Mouse (Mus musculus) adrenal gland, postnatal 0 days (tissue): ENCODE results near the gene Tas2r143. TPM values are rescaled to one million over a fixed set of nuclear protein-coding genes. Genes with fewer than 3 reads are reported as not detected.

Source experiments
- polyA plus RNA-seq: library from polyadenylated mRNA; unstranded; fragments of >200 nt; fragmentation: Nextera tagmentation; extraction: Ambion mirVana; gene quantifications from 2 replicates; pipeline ENCODE4 v1.2.1, GENCODE M21; 2015

The Tas2r143 gene
- polyA plus RNA-seq: not detected in 2 replicates

DNA sequence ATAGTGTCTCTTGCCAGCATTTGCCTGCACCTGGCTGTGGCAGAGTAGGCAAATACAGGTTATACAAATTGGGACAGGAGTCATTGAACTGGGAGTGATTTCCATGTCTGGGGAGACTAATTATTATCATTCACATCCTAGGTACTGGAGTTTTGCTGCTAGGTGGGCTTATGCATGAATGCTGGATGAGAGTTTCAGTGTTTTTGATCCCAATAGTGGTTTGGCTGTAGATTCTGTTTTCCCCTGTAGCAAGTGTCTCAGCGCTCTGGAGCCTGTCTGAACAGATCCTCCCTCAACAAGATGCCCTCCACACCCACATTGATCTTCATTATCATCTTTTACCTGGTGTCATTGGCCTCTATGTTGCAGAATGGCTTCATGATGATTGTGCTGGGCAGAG lies at the start of gene Tas2r143:
Gene Tas2r143 (plus strand): TSS at position 301 of the 400 bp plus-strand sequence.

GRCm38 (mm10) chr6:42372816-42373547 lies 27.1 kb upstream of the Tas2r143 start, which contains the start of gene Epha1:
Gene Epha1 (minus strand): TSS chr6:42373268.

GRCm38 (mm10) chr6:42405134-42405533 lies 5.1 kb downstream of the Tas2r143 start, which contains the start of gene Tas2r135:
Gene Tas2r135 (plus strand): TSS chr6:42405434.

GRCm38 (mm10) chr6:42434446-42434845 lies 34.4 kb downstream of the Tas2r143 start, which contains the start of gene Tas2r126:
Gene Tas2r126 (plus strand): TSS chr6:42434535.

Other genes starting within 250 kb of the Tas2r143 start
- not detected in 2 replicates for gene Tas2r144, start 184.9 kb upstream of the Tas2r143 start, polyA plus RNA-seq
- gene Gstk1, start 154.3 kb upstream of the Tas2r143 start, polyA plus RNA-seq: 69.9 and 129 TPM in 2 replicates
- 0.30 and 0.54 TPM in 2 replicates for gene Tmem139, start 138.3 kb upstream of the Tas2r143 start, polyA plus RNA-seq
- 12.3 and 19.0 TPM in 2 replicates for gene Casp2, start 135.3 kb upstream of the Tas2r143 start, polyA plus RNA-seq
- 0.14 TPM in 1 of 2 replicates, not detected in the other for gene Clcn1, start 113.6 kb upstream of the Tas2r143 start, polyA plus RNA-seq
- 0.35 and 0.96 TPM in 2 replicates for gene Fam131b, start 75.6 kb upstream of the Tas2r143 start, polyA plus RNA-seq
- 103 and 107 TPM in 2 replicates for gene Zyx, start 50.6 kb upstream of the Tas2r143 start, polyA plus RNA-seq
- 1.5 TPM in 2 replicates for gene Epha1, start 27.0 kb upstream of the Tas2r143 start, polyA plus RNA-seq
- not detected in 2 replicates for gene Tas2r135, start 5.2 kb downstream of the Tas2r143 start, polyA plus RNA-seq
- 0.15 TPM in 1 of 2 replicates, not detected in the other for gene Tas2r126, start 34.3 kb downstream of the Tas2r143 start, polyA plus RNA-seq
- not detected in 2 replicates for gene Olfr458, start 65.0 kb downstream of the Tas2r143 start, polyA plus RNA-seq
- gene Olfr457, start 76.1 kb downstream of the Tas2r143 start, polyA plus RNA-seq: not detected in 2 replicates
- 0.39 and 0.59 TPM in 2 replicates for gene Olfr456, start 87.0 kb downstream of the Tas2r143 start, polyA plus RNA-seq
- 0.11 and 0.14 TPM in 2 replicates for gene Olfr455, start 147.3 kb downstream of the Tas2r143 start, polyA plus RNA-seq
- 0.07 TPM in 1 of 2 replicates, not detected in the other for gene Tcaf3, start 197.5 kb downstream of the Tas2r143 start, polyA plus RNA-seq
- gene Tcaf2, start 245.0 kb downstream of the Tas2r143 start, polyA plus RNA-seq: 2.0 and 2.4 TPM in 2 replicates